Mouse (Mus musculus) gonadal fat pad, adult 2 months (tissue): ENCODE results near the gene Crocc. TPM values are rescaled to one million over a fixed set of nuclear protein-coding genes. Genes with fewer than 3 reads are reported as not detected.

Experiments
- DNase-seq: peaks from one replicate; pipeline ENCODE4 v3.0.0-alpha.2; 2012; ENCODE audit warnings: low read depth
- polyA plus RNA-seq: library from polyadenylated mRNA; depleted of rRNA; stranded (reverse); fragments of >200 nt; gene quantifications from 2 replicates; pipeline ENCODE4 v1.2.3, GENCODE M21; 2012; rRNA removed

Gene Crocc
- 17.6 and 18.9 TPM in 2 replicates for polyA plus RNA-seq

DNA sequence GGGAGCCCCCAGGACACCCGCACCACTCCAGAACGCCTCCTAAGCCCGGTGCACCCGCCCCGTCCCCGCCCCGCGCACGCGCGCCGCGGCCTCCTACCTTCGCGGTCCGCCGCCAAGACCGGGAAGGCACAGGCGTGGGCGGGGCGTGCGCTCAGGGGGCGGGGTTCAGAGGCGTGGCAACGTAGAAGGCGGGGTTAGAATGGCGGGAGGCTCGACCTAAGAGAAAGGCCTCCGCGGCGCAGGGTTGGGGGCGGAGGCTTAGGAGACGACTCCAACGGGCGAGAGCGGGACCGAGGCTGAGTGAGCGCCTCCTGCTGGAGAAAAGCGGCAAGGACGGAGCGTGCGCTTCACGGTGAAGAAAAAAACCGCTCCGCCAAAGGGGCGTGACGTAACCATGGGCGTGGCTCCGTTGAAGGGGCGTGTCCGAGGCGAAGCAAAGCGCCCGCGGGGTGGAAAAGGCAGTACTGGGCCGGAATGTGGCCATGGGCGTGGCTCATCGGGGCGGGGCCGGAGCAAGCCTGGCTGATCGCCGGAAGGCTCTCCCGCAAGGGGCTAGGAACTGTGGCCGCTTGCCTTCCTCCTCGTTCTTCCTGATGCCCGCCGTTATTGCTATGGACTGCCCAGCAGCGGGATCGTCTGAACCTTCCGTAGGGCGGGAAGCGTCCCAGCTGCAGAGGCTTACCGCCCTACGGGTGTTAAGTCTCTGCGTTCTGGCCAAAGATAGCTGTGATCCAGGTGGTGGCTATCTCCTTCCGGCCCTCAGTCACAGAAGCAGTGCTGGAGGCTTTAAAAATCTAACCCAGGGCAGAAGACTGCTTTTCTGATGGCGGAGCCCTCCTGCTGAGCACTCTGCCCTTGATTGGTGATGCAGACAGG lies at the start of gene Crocc:
Gene Crocc (minus strand): TSS at position 125 of the 876 bp plus-strand sequence.
- peak; percentile 68 for DNase-seq

DNA sequence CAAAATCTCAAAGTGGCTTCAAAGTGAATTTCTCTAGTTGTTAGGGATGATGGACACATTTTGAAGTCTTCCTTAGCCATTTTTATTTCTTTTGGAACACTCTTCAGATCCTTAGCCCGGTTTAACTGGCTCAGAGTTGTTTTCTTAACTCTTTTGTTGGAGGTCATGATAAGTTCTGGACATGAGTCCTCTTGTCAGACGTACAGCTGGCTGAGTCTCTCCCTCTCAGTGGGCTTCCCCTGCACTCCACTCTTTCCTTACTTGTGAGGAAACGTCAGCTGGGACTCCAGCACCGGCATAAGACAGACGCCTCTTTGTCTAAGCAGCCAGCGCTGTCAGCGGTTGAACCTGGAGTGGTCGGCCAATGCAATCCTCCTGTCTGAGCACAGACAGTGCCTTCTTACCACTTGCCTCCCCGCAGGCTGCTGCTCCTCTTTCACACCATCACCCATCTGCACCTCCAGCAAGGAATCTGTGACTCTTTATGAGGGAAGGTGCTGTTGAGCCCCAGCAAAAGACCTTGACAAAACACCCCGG lies 47.9 kb upstream of the Crocc start:
- DNase-seq = peak; percentile 23

DNA sequence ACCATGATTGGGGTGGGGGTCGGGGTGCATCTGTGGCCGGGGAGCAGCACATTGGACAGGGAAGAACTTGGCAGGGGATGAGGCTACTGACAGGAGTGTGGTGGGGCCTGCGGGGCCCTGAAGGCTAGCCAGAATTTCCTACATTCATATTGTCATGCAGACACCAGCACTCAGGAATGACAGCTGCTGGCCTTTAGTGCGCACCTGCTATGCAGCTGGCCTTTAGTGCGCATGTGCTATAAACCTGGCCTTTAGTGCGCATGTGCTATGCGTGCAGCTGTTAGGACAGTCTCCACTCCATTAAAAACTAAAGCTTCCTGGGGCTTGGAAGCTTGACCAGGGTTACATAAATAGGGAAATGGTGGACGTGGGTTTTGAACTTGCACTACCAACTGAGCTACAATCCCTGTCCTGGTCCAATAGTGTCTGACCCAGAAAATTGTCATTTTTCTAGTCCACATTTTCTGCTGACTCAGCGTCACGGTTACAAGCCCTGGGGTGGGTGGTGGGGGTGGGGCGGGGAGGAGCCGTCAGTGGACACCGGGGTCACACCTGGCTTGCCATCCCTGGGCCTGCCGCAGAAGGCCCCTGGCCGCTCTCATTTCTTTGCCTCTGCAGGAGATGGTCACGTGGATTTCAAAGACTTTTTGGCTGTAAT lies 46.3 kb upstream of the Crocc start:
- no peak for DNase-seq

DNA sequence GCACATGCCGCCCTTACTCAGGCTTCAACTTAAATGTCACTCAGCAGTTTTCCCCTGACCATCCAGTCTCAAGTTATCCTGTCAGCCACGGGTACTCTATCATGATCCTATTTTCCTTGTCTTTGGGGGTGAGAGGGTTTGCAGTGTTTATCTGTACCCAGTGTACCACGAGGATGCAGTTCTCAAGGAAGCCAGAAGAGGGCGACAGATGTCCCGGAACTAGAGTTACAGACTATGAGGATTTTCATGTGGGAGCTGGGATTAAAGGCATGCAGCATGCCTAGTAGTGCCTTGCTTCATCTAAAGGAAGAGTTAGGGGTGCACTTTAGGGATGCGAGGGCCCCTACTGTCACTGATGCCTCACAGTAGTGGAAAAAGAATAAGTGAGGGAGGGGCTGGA lies 41.5 kb upstream of the Crocc start:
- DNase-seq = no peak

DNA sequence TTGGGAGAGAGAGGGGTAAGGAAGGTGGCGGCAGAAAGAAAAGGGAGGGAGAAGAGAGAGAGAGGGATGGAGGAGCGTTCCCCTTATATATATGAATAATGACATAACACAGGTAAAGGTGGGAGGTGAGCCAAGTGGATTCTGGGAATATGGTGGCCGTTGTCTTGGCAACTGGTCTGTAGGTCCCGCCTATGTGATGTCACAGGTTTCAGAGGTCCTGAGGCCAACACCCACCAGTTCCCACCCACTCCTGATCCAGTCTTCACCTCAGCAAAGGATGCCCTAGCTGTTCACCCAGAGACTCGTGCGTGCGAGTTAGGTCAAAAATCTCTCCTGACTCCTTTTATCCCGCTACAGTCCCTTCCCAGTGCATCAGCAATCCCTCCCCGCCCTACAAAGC lies 40.9 kb upstream of the Crocc start:
- DNase-seq = no peak

DNA sequence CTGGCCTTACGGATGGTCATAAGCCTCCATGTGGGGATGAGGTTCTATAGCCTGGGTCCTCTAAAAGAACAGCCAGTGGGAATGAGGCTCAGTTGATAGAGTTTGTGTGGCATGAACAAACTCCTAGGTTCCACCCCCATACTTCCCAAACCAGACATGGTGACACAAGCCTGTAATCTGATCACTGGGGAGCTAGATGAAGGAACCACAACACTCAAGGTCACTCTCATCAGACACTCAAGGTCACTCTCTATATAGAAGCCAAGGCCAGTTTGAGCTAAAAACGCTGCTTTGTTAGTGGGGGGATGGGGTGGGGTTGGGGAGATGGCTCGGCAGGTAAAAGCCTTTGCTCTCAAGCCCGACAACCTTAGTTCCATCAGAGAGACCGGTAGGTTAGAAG lies 39.6 kb upstream of the Crocc start:
- DNase-seq = no peak

DNA sequence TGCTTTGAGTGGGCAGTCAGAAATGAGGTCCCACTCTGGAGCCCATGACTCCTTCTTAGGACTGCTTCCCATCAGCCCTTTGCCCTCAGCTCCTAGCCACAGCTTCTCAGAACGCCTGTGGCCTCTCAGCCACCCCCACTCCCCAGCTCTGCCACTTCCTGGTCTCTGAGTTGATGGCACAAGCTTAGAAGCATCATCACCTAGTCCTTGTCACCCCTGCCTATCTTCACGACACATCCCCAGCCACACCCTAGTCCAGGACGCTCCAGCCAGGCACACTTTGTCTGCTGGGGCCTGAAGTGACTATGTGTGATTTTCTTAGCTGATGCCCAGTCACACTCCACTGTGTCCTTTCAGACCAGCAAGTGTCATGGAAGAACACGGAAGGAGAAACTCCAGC lies 38.6 kb upstream of the Crocc start:
- no peak for DNase-seq

DNA sequence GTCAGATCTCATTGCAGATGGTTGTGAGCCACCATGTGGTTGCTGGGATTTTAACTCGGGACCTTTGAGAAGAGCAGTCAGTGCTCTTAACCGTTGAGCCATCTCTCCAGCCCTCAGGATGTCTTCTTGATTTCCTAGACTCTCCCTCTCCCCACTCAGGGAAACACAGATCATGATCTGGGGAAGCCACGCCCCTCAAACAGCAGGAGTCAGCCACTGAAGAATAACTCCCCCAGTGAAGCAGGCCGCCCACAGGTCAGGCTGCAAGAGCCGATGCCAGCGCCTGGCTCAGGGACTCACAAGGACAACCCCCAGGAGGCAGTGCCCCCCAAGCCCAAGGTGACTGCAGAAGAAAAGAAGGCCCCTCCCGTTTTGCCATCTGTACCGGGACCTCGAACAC lies 36.4 kb upstream of the Crocc start:
- no peak for DNase-seq

DNA sequence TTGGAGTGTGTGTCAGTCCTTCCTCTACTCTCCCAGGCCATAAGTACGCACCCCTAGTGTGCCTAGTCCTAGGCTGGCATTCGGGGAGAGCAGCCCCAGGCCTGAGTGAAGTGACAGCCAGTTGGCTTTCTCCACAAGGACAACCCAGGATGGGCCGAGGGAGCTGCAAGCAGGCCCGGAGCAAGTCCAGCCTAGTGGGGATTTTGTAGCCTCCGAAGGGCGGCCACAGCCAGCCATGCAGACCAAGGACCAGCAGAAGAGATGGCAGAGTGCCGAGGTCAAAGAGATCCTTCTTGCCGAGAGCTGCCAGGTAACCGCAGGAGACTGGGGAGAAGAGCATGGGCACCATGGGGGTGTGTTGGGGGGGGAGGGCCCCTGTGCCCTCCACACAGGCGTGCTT lies 34.7 kb upstream of the Crocc start:
- DNase-seq = no peak

DNA sequence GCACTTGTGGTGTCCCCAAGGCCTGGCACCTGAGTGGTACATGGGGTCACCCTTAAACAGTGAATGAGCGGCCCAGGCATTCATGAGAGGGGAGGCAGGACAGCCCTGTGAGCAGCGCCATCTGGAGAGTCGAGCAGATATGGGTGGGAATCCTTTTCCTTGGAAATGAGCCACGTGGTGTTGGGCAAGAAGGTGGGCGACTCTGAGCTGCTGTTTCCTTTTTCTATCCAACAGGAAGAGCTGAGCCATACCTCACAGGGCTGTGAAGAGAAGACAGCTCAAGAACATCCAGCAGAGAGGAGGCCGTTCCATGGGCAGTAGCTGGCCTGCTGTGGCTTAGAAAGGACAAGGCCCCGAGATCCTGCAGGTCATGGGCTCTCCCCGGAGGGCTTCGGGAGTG lies 28.4 kb upstream of the Crocc start:
- no peak for DNase-seq

DNA sequence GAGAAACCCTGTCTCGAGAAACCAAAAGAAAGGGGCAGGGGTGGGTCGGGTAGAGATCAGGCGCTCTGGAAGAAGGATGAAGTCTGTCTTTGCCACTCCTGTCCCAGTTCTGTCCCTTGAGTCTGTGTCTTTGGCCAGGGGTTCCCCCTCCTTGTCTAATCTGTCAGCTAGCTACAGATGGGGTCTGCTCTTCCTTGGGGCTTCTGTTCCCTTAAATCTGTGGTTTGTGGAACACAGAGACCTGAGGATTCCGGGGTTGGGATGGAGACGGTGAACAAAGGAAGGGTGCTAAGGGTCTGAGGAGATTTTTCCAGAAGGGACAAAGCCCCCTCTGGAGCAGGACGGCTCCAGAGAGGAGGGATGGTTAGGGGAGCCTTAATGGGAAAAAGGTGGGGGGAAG lies 27.7 kb upstream of the Crocc start, which contains the start of gene Spata21:
Gene Spata21 (plus strand): TSS at position 301 of the 400 bp plus-strand sequence.
- no peak for DNase-seq

DNA sequence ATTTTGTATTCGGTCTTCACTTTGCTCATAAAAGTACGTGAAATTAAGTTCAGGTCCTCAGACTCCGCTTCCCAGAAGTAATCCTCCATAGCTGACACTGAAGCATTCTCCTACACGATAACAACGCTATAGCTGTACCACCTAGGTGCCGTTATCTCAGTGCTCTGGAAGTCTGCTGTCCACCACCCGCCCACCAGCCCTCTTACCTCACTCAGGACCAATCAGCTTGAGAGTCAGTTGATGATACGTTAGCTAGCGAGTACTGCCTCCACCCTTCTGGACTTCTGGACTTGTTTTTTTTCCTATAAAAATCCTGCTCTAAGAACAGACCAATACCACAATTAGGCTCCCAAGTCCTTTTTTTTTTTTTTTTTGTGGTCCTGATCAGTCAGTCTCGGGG lies 26.5 kb upstream of the Crocc start:
- no peak for DNase-seq

DNA sequence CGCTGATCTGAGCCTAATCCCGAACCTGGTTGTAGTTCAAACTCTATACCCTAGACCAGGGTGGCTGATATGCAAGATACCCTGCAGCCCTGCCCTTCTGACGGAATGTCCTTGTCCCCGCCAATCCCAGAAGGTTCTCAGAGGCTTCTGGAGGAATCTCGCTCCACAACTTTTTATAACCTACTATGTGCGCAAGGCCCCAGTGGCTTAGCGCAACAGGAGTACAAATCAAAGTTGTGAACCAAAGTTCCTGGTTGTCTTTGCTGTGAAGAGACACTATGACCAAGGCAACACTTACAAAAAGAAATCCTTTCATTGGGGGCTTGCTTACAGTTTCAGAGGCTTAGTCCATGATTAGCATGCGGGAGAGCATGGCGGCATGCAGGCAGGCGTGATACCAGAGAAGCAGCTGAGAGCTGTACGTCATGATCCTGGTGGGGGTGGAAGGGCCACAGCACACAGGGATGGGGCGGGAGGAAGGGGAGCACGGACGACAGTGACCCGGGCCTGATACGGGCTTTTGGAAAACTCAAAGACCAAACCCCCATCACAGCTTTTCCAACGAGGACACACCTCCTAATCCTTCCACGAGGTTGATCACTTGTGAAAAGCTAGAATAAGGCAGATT lies 18.3 kb upstream of the Crocc start:
- DNase-seq = no peak

DNA sequence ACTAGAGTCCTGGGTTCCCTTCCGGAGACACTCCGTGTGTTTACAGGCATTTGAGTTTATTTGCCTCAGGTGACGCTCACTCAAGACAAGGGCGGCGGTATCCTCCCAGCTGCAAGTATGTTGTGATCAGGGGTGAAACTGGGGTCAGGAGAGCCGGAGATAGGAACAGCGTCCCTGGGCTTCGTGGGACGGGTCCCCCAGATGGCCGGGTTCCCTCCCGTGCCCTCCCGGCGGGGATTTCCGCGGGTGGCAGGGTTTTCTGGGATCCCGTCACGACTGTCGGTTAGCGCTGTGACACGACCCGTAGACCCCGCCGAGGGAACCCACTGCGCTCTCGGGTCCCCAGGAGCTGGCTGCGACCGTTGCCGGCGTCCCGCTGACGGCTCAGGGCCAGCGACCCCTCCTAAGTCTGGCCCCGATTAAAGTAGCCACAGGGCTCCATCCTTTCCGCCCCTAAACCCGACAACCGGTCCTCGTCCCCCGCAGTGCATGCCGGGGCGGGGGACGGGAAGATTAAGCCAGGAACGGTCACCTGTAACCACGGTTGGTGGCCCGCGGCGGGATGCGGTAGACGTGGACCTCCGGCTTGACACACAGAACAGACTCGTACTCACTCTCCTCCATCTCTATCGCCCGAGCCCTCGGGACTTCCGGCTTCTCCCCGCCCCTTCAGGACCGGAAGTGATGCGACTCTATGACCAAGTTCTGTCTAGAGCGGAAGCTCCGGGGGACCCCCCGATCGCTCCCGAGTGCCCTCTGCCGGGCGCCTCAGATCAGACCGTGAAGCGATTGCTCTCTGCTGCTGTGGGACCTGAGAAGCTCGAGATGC lies 17.5 kb upstream of the Crocc start, which contains the start of gene Necap2:
Gene Necap2 (minus strand): TSS at position 677 of the 829 bp plus-strand sequence.
- no peak for DNase-seq

DNA sequence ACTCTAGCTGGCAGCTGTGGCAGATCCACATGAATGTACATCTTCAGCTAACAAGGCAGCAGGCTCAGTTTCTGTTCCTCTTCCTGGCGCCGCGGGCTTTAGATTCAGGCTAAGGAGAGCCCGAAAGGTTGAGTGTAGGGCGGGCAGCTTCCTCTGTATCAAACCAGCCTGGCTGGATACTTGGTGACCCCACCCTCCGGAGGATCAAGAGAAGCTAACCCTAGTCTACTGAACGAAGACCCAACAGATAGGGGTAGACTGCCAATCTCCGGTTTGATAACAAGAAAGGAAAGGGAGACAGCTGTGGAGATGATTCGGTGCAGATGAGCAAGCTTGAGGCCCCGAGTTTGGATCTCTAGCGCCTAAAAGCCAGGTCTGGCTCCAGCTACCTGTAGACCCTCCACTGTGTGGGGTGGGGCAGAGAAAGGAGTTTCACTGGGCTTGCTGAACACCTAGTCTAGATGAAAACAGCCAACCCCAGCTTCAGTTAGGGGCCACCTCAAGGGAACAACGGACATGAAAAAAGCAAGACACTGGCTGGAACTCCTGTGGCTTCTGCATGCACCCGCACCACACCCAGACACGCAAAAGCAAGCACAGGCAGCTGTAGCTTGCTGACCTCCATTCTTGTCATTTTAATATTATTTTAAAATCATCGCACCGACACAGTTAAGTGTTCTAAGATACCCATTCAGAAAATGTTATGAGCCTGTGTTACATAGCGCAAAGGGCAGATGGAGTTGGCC lies 16.6 kb upstream of the Crocc start:
- DNase-seq = no peak

DNA sequence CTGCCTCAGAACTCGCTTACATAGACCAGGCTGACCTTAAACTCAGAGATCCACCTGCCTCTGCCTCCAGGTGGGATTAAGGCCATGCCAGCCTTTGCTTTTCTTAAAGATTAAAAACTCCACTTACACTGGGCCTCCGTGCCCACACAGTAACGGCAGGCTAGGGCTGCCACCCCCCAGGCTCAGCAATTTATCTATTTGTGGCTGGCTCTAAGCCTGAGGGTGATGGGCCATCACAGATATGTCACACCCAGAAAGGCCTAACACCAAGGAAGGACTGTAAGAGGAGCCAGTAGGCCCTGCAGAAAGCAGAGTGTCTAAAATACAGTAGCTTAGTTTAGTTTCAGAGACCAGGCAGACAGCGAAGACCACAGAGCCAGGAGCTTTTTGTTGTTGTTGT lies 13.8 kb upstream of the Crocc start:
- DNase-seq = no peak

DNA sequence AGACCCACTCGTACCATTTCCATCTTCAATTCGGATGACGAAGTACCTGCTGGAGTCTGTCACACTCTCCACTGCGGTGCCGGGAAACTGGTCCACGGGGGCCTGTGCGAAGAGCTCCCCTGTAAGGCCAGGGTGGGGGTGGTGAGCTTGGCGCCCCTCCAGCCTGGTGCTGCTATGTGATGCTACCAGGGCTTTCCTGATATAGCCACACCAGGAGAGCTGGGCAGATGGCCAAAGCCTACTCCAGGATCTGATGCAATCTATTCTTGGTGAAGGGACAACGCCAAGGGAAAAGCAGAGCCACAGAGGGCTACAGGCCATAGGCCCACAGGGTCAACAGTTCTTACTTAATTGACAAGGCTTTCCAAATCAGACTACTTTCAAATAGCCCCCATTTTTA lies 13.3 kb upstream of the Crocc start:
- DNase-seq = no peak

DNA sequence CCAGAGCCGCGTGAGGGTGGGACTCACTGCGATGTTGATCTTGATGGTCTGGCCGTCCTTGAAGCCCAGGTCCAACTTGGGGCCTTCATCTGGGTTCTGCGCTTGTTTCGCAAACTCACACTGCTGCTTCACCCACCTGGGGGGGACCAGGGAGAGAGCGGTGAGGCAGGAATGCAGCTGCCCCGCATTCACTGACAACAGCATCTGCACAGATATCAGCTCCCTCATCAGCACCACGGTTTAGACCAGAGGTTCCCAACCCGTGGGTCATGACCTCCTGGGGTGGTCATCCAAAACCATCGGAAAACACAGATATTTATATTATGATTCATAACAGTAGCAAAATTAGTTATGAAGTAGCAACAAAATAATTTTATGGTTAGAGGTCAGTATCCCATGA lies 12.2 kb upstream of the Crocc start:
- no peak for DNase-seq

DNA sequence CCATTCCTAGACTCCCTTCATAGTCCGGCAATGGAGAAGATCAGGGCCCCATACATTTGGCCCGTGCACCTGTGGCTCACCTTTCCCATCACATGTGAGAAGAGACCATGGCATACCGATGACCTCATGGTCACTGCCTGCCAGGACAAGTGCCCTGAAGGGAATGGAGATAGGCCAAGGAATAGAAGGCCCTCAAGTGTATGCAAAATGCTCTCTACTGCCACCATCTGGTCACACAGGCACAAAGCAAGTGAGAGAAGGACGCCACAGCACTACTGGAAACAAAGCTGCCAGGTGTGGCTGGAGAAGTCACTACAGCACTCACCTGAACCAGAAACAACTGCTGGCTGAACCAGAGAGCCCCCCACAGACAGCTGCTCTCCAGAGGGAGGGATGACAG lies 9.4 kb upstream of the Crocc start:
- no peak for DNase-seq

DNA sequence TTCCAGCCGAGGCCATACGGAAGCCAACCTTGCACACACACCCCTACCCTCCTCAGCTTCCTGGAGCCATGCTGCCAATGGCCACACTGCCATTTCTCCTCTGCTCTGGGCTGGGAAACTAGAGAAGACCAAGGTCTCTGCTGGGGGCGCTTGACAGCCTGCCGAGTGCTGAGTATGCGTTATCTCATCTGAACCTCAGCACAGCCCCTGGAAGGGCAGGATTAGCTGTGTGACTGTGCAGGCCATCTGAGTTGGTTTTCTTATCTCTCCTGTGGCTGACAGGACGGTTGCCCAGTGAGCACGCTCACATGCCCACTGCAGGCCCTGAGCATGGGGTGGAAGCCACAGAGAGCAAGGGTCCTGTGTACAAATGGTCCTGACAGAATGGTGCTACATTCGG lies 8.3 kb upstream of the Crocc start:
- DNase-seq = no peak

DNA sequence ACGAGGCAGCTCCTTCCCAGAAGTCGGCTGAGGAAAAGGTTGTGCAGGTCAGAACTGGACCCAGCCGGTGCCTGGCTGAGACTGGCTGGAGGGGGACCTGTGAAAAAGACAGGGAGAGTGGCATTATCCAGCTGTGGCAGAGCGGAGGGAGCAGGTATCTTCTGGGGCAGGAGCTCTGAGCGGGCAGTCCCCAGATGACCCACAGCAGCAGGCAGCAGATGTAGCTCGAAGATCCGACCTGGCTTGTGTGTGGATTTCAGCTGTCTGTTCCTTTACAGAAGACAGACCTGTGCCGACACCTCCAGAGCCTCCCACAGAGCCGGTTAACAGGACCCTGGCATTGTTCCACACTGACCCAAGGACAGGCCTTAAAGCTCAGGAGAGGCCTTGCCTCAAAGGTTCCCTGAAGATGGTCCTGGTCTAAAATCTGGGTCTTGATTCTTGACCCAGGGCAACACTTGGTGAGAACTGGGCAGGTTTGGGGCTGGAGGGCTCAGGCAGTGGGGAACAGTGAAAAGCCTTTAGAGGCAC lies 7.2 kb upstream of the Crocc start:
- DNase-seq = no peak
